Mouse (Mus musculus) stomach, postnatal 0 days (tissue): ENCODE results near the gene 1700016K19Rik. TPM values are rescaled to one million over a fixed set of nuclear protein-coding genes. Genes with fewer than 3 reads are reported as not detected.

ENCODE experiments used
- ATAC-seq: fragments of 200-750 bp; cut with Nextera tagmentation; 2 replicates; pipeline ENCODE4 v1.8.0; 2017; ENCODE audit not compliant: low FRiP score, low TSS enrichment
- DNase-seq: peaks from one replicate; pipeline ENCODE4 v3.0.0-alpha.2; 2016; ENCODE audit warnings: low spot score
- H3K27ac ChIP-seq: fragments of 300-500 bp; sonication (generic); replicated peaks from 2 replicates; pipeline ENCODE4 v1.5.1; 2014; ENCODE audit warnings: mild to moderate bottlenecking, control low read depth
- H3K27me3 ChIP-seq: fragments of 300-500 bp; sonication (generic); 2 replicates; pipeline ENCODE4 v1.6.1; 2014; ENCODE audit warnings: low read length; ENCODE audit not compliant: control insufficient read depth, insufficient read depth
- H3K36me3 ChIP-seq: fragments of 300-500 bp; sonication (generic); 2 replicates; pipeline ENCODE4 v1.6.1; 2014; ENCODE audit warnings: low read length, mixed read lengths; ENCODE audit not compliant: control insufficient read depth, insufficient read depth
- H3K4me1 ChIP-seq: fragments of 300-500 bp; sonication (generic); replicated peaks from 2 replicates; pipeline ENCODE4 v1.6.1; 2014; ENCODE audit warnings: antibody characterized with exemption; ENCODE audit not compliant: control insufficient read depth, insufficient read depth
- H3K4me2 ChIP-seq: fragments of 300-500 bp; sonication (generic); replicated peaks from 2 replicates; pipeline ENCODE4 v1.6.1; 2014; ENCODE audit warnings: low read depth, mild to moderate bottlenecking, control low read depth, moderate library complexity
- H3K4me3 ChIP-seq: fragments of 300-500 bp; sonication (generic); 2 replicates; pipeline ENCODE4 v1.5.1; 2014; ENCODE audit warnings: low read depth, low read length, control low read depth
- H3K9ac ChIP-seq: fragments of 300-500 bp; sonication (generic); 2 replicates; pipeline ENCODE4 v1.6.1; 2014; ENCODE audit warnings: mild to moderate bottlenecking, low read length, control low read depth, mixed read lengths
- H3K9me3 ChIP-seq: fragments of 300-500 bp; sonication (generic); 2 replicates; pipeline ENCODE4 v1.6.1; 2016; ENCODE audit warnings: low read length; ENCODE audit not compliant: control insufficient read depth
- CTCF ChIP-seq: IDR thresholded peaks from 2 replicates; pipeline ENCODE4 v1.5.1; 2016; ENCODE audit warnings: antibody characterized with exemption, low read depth, mild to moderate bottlenecking, moderate library complexity
- EP300 ChIP-seq: optimal IDR thresholded peaks from 2 replicates; pipeline ENCODE3; 2016; ENCODE audit warnings: antibody characterized with exemption
- WGBS: fragments of 180-500 bp; shearing (Covaris S2); extraction: QIAGEN DNeasy Blood & Tissue Kit; methylation state at CpG from one replicate; pipeline ENCODE4 v1.1.7; 2014; 5-methylcytosine and 5-hydroxymethylcytosine counted together
- polyA plus RNA-seq: library from polyadenylated mRNA; unstranded; fragments of >200 nt; fragmentation: Nextera tagmentation; extraction: Ambion mirVana; gene quantifications from 2 replicates; pipeline ENCODE4 v1.2.1, GENCODE M21; 2015

The 1700016K19Rik gene
- polyA plus RNA-seq, 1 experiment from 2014 or later, result 3.7 TPM

DNA sequence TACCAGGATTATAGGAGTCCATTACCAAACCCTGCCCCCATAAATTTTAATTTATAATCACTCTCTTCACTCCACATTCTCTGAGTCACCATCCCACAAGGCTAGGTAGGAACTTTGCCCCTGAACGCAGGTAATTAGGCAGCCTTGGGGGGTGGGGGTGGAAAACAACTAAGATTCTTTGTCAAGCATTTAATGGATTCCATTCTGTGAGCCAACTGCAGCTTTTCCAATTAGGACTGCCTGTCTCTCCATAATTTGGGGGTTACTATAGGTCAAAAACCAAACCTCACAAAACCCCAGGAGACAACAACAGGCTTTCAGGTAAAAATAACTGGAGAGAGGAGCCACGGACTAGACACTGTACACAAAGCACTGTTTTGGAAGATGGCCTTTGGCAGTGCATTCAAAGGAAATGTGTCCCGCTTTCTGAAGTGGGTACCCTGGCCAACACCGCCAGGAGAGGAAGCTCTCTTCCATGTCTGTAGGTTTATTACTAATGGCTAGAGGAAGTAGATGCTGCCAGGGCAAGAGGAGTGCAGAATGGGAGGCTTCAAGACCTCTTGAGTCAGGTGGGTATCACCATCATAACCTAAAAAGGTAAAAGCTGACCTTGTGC is 41.2 kb downstream of the 1700016K19Rik start:
- H3K27me3 ChIP-seq, result no peaks in the 10 kb centered on the region
- no peak for DNase-seq
- WGBS, result 82% methylated on average over 4 of the region's 4 CpGs
- H3K4me1 ChIP-seq, result peaks cover 7% of the 10 kb centered on the region; the same call in 1 of the 2 replicates
- H3K4me2 ChIP-seq, result no peak overlapping the region
- H3K9ac ChIP-seq, result no peak overlapping the region
- TF ChIP-seq EP300 (no peak), CTCF (no peak)
- no peak overlapping the region for H3K4me3 ChIP-seq
- ATAC-seq, result no peak
- no peaks in the 10 kb centered on the region for H3K9me3 ChIP-seq
- H3K36me3 ChIP-seq, result peaks cover 2% of the 10 kb centered on the region; the same call in 1 of the 2 replicates
- H3K27ac ChIP-seq, result no peak overlapping the region

DNA sequence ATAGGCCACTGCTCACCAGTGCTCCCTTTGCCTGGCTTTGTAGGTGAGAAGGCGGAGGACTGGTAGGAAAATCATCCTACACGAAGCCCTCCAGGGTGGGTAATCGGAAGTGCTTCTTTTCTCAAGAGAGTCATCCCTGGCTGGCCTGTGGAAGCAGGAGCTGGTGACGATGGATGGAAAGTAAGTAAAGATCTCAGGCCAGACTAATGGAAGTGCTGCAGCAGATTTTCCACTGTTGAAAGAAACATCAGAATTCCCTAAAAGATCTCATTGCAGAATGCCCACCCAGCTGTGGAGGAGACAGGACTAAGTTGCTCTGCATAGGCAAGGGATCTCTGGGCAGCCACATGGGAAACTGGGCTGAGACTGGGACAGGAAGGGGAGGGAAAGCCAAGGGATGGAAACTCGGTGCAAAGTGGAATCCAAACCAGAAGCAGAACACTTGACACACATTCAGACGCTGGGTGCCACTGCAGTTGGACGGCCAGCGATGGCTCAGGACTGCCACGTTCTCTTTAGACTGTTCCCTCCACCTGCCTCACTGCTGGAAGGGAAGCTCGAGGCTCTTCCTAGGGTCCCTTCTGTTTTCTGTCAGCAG is 42.4 kb downstream of the 1700016K19Rik start:
- Histone ChIP-seq H3K9me3 (no peaks in the 10 kb centered on the region), H3K4me2 (no peak overlapping the region), H3K4me3 (no peak overlapping the region), H3K36me3 (peaks cover 2% of the 10 kb centered on the region; the same call in 1 of the 2 replicates), H3K9ac (no peak overlapping the region), H3K4me1 (peaks cover 7% of the 10 kb centered on the region; the same call in 1 of the 2 replicates), H3K27me3 (no peaks in the 10 kb centered on the region), H3K27ac (peak overlapping the region; percentile 53)
- ATAC-seq (no peak), DNase-seq (no peak)
- WGBS, result 65% methylated on average over 10 of the region's 10 CpGs
- TF ChIP-seq EP300, result no peak
- TF ChIP-seq CTCF, result no peak

- Histone ChIP-seq H3K9ac (no peak overlapping the region), H3K4me3 (no peak overlapping the region), H3K27me3 (no peaks in the 10 kb centered on the region), H3K4me1 (peaks cover 7% of the 10 kb centered on the region; the same call in 1 of the 2 replicates), H3K4me2 (no peak overlapping the region), H3K36me3 (peaks cover 2% of the 10 kb centered on the region; the same call in 1 of the 2 replicates), H3K27ac (no peak overlapping the region), H3K9me3 (no peaks in the 10 kb centered on the region)
- ATAC-seq (peak; percentile 37; the same call in 1 of the 2 replicates), DNase-seq (no peak)
- TF ChIP-seq CTCF (no peak), EP300 (no peak)
- 27% methylated on average over 5 of the region's 5 CpGs for WGBS
Observed at GRCm38 (mm10) chr11:76042882-76043281, 43.2 kb downstream of the 1700016K19Rik start.

GRCm38 (mm10) chr11:76044468-76044867 is 44.8 kb downstream of the 1700016K19Rik start:
- no peak for ATAC-seq
- H3K27ac ChIP-seq, result no peak overlapping the region

DNA sequence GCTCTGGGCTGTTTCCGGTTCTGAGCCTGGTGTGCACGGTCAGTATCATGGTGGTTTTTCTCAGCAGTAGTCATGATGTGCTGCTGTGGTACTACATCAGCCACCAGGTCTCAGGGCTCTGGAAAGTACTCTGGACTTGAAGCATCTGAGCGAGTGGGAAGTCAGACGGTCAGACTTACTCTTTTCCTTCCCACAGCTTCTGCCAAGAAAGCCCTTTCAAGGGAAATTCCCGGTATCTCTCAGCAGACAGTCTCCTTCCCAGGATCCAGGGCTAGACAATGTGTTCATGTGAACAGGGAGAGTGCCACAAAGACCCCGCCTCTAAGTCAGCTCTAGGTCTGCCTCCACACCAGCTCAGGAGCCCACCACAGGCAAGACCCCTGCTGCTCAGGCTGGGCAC is 45.7 kb downstream of the 1700016K19Rik start:
- no peak for ATAC-seq
- H3K4me2 ChIP-seq, result no peak overlapping the region
- DNase-seq, result no peak

More at GRCm38 (mm10) chr11:76044468-76044867, 44.8 kb downstream of the 1700016K19Rik start:
- H3K36me3 ChIP-seq, result peaks cover 2% of the 10 kb centered on the region; the same call in 1 of the 2 replicates
- no peak overlapping the region for H3K4me3 ChIP-seq
- TF ChIP-seq CTCF (no peak), EP300 (no peak)
- no peak overlapping the region for H3K9ac ChIP-seq
- WGBS, result 83% methylated on average over 6 of the region's 6 CpGs
- no peaks in the 10 kb centered on the region for H3K27me3 ChIP-seq
- no peak overlapping the region for H3K4me2 ChIP-seq
- no peaks in the 10 kb centered on the region for H3K9me3 ChIP-seq
- H3K4me1 ChIP-seq, result peaks cover 7% of the 10 kb centered on the region; the same call in 1 of the 2 replicates
- no peak for DNase-seq

DNA sequence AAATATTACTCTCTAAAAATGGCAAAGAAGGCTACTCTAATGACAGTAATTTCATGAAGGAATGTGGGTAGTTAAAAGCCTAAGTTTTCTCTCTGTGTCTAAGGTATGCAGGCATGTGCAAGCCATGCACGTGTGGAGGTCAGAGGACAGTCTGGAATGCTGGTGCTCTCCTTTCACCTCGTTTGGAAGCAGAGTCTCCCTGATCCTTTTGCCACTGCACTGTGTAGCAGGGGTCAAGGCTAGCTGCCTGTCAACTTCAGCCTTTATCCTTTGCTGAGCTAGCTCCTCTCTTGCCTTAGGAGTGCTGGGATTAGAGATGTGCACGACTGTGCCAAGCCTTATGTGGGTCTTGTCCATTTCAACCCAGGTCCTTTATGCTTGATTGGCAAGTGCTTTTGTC is 50.8 kb downstream of the 1700016K19Rik start:
- no peaks in the 10 kb centered on the region for H3K27me3 ChIP-seq
- H3K4me3 ChIP-seq, result no peak overlapping the region
- H3K9me3 ChIP-seq, result no peaks in the 10 kb centered on the region
- H3K27ac ChIP-seq, result no peak overlapping the region
- no peaks in the 10 kb centered on the region; the same call in 1 of the 2 replicates for H3K36me3 ChIP-seq
- DNase-seq (no peak), ATAC-seq (no peak)
- no peaks in the 10 kb centered on the region for H3K4me1 ChIP-seq
- no peak overlapping the region for H3K4me2 ChIP-seq
- 37% methylated on average over 3 of the region's 3 CpGs for WGBS
- H3K9ac ChIP-seq, result no peak overlapping the region
- TF ChIP-seq CTCF, result no peak
- TF ChIP-seq EP300, result no peak

More for the DNA sequence above, 45.7 kb downstream of the 1700016K19Rik start:
- no peaks in the 10 kb centered on the region for H3K9me3 ChIP-seq
- H3K27ac ChIP-seq, result 0 out of 2 replicates have a peak overlapping the region, but pooled peaks have one; percentile 8
- H3K4me3 ChIP-seq, result no peak overlapping the region
- WGBS, result 74% methylated on average over 6 of the region's 6 CpGs
- peaks cover 2% of the 10 kb centered on the region; the same call in 1 of the 2 replicates for H3K36me3 ChIP-seq
- H3K9ac ChIP-seq, result no peak overlapping the region
- H3K4me1 ChIP-seq, result peaks cover 7% of the 10 kb centered on the region; the same call in 1 of the 2 replicates
- no peak for TF ChIP-seq CTCF
- no peak for TF ChIP-seq EP300
- no peaks in the 10 kb centered on the region for H3K27me3 ChIP-seq
